Mouse (Mus musculus) kidney, embryonic 14.5 days (tissue): ENCODE results near the gene Prep. TPM values are rescaled to one million over a fixed set of nuclear protein-coding genes. Genes with fewer than 3 reads are reported as not detected.
"Not testable (repeated sequence)": the region's sequence is repeated elsewhere in the genome, so short reads cannot be mapped to it uniquely, and the experiment has no call there.

ENCODE experiments used
- ATAC-seq: fragments of 200-750 bp; cut with Nextera tagmentation; 2 replicates; pipeline ENCODE4 v1.8.0; 2017; ENCODE audit warnings: moderate number of reproducible peaks, mild to moderate bottlenecking, moderate TSS enrichment, moderate library complexity; ENCODE audit not compliant: low FRiP score, low TSS enrichment
- H3K27ac ChIP-seq: fragments of 300-500 bp; sonication (generic); 2 replicates; pipeline ENCODE4 v1.5.1; 2014; ENCODE audit warnings: low read depth, mild to moderate bottlenecking, low read length, moderate library complexity, mixed read lengths
- H3K27me3 ChIP-seq: fragments of 300-500 bp; sonication (generic); 2 replicates; pipeline ENCODE4 v1.6.1; 2014; ENCODE audit warnings: mild to moderate bottlenecking, low read length; ENCODE audit not compliant: control insufficient read depth, insufficient read depth
- H3K36me3 ChIP-seq: fragments of 300-500 bp; sonication (generic); 2 replicates; pipeline ENCODE4 v1.6.1; 2014; ENCODE audit warnings: low read length, mixed read lengths; ENCODE audit not compliant: control insufficient read depth, insufficient read depth
- H3K4me1 ChIP-seq: fragments of 300-500 bp; sonication (generic); 2 replicates; pipeline ENCODE4 v1.6.1; 2014; ENCODE audit warnings: low read length, mixed read lengths; ENCODE audit not compliant: control insufficient read depth, insufficient read depth
- H3K4me2 ChIP-seq: fragments of 300-500 bp; sonication (generic); replicated peaks from 2 replicates; pipeline ENCODE4 v1.6.1; 2014; ENCODE audit warnings: low read depth, mild to moderate bottlenecking, low read length
- H3K4me3 ChIP-seq: fragments of 300-500 bp; sonication (generic); 2 replicates; pipeline ENCODE4 v1.5.1; 2014; ENCODE audit warnings: mild to moderate bottlenecking, low read length
- H3K9ac ChIP-seq: fragments of 300-500 bp; sonication (generic); 2 replicates; pipeline ENCODE4 v1.6.1; 2014; ENCODE audit warnings: low read depth, mild to moderate bottlenecking, low read length, moderate library complexity
- H3K9me3 ChIP-seq: fragments of 300-500 bp; sonication (generic); 2 replicates; pipeline ENCODE4 v1.6.1; 2016; ENCODE audit warnings: low read length; ENCODE audit not compliant: control insufficient read depth
- WGBS: fragments of 180-500 bp; shearing (Covaris S2); extraction: QIAGEN DNeasy Blood & Tissue Kit; methylation state at CpG from one replicate; pipeline ENCODE4 v1.1.7; 2014; 5-methylcytosine and 5-hydroxymethylcytosine counted together
- polyA plus RNA-seq: library from polyadenylated mRNA; unstranded; fragments of >200 nt; fragmentation: Nextera tagmentation; extraction: Ambion mirVana; gene quantifications from 2 replicates; pipeline ENCODE4 v1.2.1, GENCODE M21; 2014

Prep gene
- polyA plus RNA-seq, 1 experiment from 2014 or later: 23.8 TPM

DNA sequence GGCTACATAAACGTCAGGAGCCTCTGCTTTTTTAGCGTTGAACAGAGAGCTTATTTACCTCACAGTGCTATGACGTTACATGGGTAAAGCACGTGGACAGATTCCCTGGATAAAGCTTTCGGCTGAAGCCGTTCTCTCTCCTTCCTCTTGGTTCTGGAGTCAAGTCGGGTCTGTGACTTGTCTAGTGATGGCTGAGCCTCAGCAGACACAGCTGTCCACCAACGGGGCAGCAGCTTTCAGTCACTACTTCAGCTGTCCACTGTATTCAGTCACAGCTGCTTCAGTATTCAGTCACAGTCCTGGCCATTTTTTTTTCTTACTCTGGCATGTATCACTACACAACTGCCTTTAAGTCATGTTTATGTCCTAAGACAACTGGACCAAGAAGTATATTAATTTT is 106.9 kb downstream of the Prep start:
- H3K4me1 ChIP-seq: no peaks in the 10 kb centered on the region
- WGBS: 39% methylated on average over 8 of the region's 8 CpGs
- H3K36me3 ChIP-seq: no peaks in the 10 kb centered on the region
- H3K9me3 ChIP-seq: no peaks in the 10 kb centered on the region; the same call in 1 of the 2 replicates
- no peak overlapping the region for H3K27ac ChIP-seq
- H3K4me3 ChIP-seq: no peak overlapping the region
- H3K4me2 ChIP-seq: no peak overlapping the region
- H3K9ac ChIP-seq: no peak overlapping the region
- ATAC-seq: peak; percentile 72; the same call in 1 of the 2 replicates
- no peaks in the 10 kb centered on the region for H3K27me3 ChIP-seq

DNA sequence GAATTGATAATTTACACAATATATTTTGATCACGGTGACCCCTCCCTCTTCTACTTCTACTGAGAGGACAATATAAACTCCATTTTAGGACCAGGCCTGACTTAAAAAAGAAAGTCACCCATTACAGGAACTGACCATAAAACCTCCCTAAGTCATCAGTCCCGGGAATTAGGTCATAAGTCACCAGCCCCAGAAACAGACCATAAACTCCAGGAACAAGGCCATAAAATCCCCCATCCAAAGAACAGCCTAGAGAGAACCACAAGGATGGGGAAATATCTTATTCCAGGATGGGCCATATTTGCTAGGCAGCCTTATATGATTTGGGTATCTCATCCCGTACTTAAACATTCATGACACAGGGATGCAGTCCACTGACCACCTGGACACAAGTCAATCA is 107.3 kb downstream of the Prep start:
- no peak overlapping the region for H3K4me3 ChIP-seq
- no peaks in the 10 kb centered on the region for H3K36me3 ChIP-seq
- no peaks in the 10 kb centered on the region for H3K27me3 ChIP-seq
- no peak overlapping the region for H3K9ac ChIP-seq
- H3K4me2 ChIP-seq: no peak overlapping the region
- WGBS: 36% methylated on average over 3 of the region's 3 CpGs
- peak; percentile 60; the same call in 1 of the 2 replicates for ATAC-seq
- H3K9me3 ChIP-seq: no peaks in the 10 kb centered on the region; the same call in 1 of the 2 replicates
- H3K4me1 ChIP-seq: no peaks in the 10 kb centered on the region
- no peak overlapping the region for H3K27ac ChIP-seq

DNA sequence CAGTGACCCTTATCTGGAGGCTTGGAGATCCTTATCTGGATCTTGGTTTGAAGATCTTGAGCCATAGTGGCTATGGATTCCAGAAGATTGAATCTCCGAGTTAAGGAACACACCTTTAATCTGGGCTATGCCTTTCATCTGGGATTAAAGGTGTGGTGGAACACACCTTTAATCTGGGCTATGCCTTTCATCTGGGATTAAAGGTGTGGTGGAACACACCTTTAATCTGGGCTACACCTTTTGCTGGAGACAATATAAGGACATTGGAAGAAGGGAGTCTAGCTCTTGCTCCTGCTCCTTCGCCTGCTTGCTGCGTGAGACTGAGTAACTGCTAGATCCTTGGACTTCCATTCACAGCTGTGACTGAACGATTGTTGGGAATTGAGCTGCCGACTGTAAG is 110.8 kb downstream of the Prep start, which contains the start of gene Popdc3:
TSS of gene Popdc3 (plus strand) at position 301 of the 400 bp plus-strand sequence.
- not testable (repeated sequence) for H3K27ac ChIP-seq, H3K4me2 ChIP-seq, H3K9me3 ChIP-seq, H3K9ac ChIP-seq, H3K4me1 ChIP-seq, H3K27me3 ChIP-seq, ATAC-seq, H3K36me3 ChIP-seq, H3K4me3 ChIP-seq
- no CpG with 5 or more reads among the region's 5 CpGs for WGBS

DNA sequence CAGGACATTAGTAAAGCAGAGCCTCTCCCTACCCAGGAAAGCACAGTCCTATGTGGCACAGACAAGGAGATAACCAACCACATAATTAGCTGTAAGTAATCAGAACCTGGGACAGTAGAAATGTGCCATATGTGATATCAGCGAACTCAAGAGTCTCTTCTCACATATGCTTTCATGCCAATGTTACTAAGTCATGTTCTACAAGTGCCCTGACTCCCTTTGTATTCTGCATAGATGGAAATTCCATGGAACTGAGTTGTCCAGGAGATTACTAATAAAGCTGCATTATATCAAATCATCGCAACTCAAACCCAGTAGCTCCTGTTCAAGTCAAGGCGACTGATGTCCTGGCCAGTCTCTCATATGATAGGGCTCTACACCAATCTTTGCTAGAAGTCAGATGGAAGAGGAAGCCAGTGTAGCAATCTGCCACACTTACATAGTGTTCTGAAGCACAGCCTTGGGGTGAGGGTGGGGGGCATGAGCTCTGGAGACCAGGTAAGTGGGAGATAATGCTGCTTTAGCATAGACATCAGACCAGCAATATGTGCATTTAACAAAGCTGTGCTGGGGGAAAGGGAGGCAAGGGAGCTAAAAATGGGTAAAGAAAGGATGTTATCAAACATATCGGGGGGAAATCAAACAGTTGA is 113.8 kb downstream of the Prep start:
- ATAC-seq: no peak
- no peak overlapping the region for H3K27ac ChIP-seq
- WGBS: 94% methylated on average over 4 of the region's 4 CpGs
- no peak overlapping the region for H3K4me2 ChIP-seq
- no peaks in the 10 kb centered on the region for H3K36me3 ChIP-seq
- no peak overlapping the region for H3K9ac ChIP-seq
- no peaks in the 10 kb centered on the region for H3K27me3 ChIP-seq
- no peak overlapping the region for H3K4me3 ChIP-seq
- H3K9me3 ChIP-seq: no peaks in the 10 kb centered on the region
- H3K4me1 ChIP-seq: no peaks in the 10 kb centered on the region

- no peaks in the 10 kb centered on the region for H3K27me3 ChIP-seq
- H3K36me3 ChIP-seq: no peaks in the 10 kb centered on the region
- H3K9ac ChIP-seq: no peak overlapping the region
- 94% methylated on average over 3 of the region's 3 CpGs for WGBS
- H3K4me3 ChIP-seq: no peak overlapping the region
- no peak overlapping the region for H3K4me2 ChIP-seq
- no peak for ATAC-seq
- H3K9me3 ChIP-seq: no peaks in the 10 kb centered on the region
- H3K4me1 ChIP-seq: no peaks in the 10 kb centered on the region
- no peak overlapping the region for H3K27ac ChIP-seq
These were observed 114.3 kb downstream of the Prep start for GRCm38 (mm10) chr10:45181344-45181743.

- whole genome bisulfite sequencing: 91% methylated on average over 2 of the region's 2 CpGs
- ATAC-seq: no peak
- Histone ChIP-seq H3K4me2 (no peak overlapping the region), H3K9me3 (no peaks in the 10 kb centered on the region), H3K9ac (no peak overlapping the region), H3K36me3 (no peaks in the 10 kb centered on the region), H3K27ac (no peak overlapping the region), H3K4me3 (no peak overlapping the region), H3K4me1 (no peaks in the 10 kb centered on the region), H3K27me3 (no peaks in the 10 kb centered on the region)
These were observed 118.5 kb downstream of the Prep start for GRCm38 (mm10) chr10:45185457-45185856.

DNA sequence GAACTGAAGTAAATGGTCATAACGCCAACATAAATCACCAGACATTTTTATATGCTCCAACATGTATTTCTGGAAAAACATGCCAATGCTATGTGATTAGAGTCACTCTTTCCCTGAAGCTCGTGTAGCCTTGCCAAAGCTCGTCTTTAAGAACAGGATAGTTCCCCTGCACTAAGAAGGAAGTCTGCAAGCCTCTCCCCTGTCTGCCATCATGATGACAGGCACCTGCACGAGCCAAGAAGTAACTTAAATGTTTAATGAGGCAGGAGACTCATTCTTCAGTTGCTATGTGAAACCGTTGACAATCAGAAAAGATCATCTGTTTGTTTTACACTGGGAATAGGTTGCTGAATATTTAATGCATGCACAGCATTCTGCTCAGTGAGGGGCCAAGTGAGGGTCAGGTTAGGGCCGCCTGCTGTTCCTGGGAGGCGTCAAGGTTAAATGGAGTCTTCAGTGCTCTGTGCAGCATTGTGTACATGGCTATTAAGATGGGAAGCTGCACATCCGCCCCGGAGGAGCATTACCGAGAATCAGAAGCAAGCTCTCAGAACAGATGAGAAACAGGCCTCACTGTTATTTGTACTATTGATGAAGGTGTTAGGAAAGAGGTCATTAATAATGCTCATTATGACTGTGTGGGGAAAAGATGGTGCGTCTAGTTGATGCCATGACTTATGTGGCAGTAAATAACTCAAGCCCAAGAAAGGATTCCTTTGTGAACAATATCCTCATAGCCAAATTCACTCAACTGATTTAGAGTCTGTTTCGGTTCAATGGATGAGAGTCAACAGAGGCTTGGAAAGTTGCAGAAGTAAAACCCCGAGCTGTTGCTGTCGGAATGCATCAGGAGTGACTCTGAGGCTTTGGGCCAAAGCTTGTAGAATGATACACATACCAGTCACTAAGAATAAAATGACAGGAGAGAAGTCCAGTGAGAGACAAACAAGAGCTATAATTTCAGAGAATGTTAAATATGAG is 126.6 kb downstream of the Prep start:
- H3K27ac ChIP-seq: peak overlapping the region; percentile 53; the same call in 1 of the 2 replicates
- peak; percentile 91 for ATAC-seq

GRCm38 (mm10) chr10:45194531-45194930 is 127.5 kb downstream of the Prep start:
- Histone ChIP-seq H3K9me3 (no peaks in the 10 kb centered on the region), H3K4me3 (no peak overlapping the region), H3K9ac (no peak overlapping the region), H3K4me1 (peaks cover 6% of the 10 kb centered on the region; the same call in 1 of the 2 replicates), H3K4me2 (no peak overlapping the region), H3K27me3 (no peaks in the 10 kb centered on the region), H3K36me3 (no peaks in the 10 kb centered on the region), H3K27ac (no peak overlapping the region)
- 73% methylated on average over 5 of the region's 5 CpGs for WGBS
- no peak for ATAC-seq

More for the DNA sequence above, 126.6 kb downstream of the Prep start:
- H3K36me3 ChIP-seq: no peaks in the 10 kb centered on the region
- no peaks in the 10 kb centered on the region for H3K27me3 ChIP-seq
- H3K4me3 ChIP-seq: no peak overlapping the region
- H3K9ac ChIP-seq: no peak overlapping the region
- WGBS: 28% methylated on average over 14 of the region's 14 CpGs
- no peaks in the 10 kb centered on the region for H3K9me3 ChIP-seq
- peaks cover 6% of the 10 kb centered on the region; the same call in 1 of the 2 replicates for H3K4me1 ChIP-seq
- no peak overlapping the region for H3K4me2 ChIP-seq

- Histone ChIP-seq H3K4me3 (no peak overlapping the region), H3K27me3 (no peaks in the 10 kb centered on the region), H3K27ac (no peak overlapping the region), H3K9me3 (no peaks in the 10 kb centered on the region), H3K9ac (no peak overlapping the region), H3K4me1 (no peaks in the 10 kb centered on the region), H3K4me2 (no peak overlapping the region), H3K36me3 (no peaks in the 10 kb centered on the region)
- 63% methylated on average over 1 of the region's 1 CpGs for whole genome bisulfite sequencing
- ATAC-seq: no peak
These were observed 137.6 kb downstream of the Prep start for GRCm38 (mm10) chr10:45204582-45204981.
